Mouse (Mus musculus) liver, embryonic 14.5 days (tissue): ENCODE measurements around the gene Gm3149. TPM values are rescaled to one million over a fixed set of nuclear protein-coding genes. Genes with fewer than 3 reads are reported as not detected.

Experiments
- polyA plus RNA-seq, 2 experiments: library from polyadenylated mRNA; depleted of rRNA in 1 of 2; stranded (reverse) in 1 of 2; unstranded in 1 of 2; fragments of >200 nt; fragmentation: Nextera tagmentation in 1 of 2; extraction: Ambion mirVana in 1 of 2; gene quantifications; 2 replicates each; pipeline versions ENCODE4 v1.2.1 to v1.2.3; 2012 to 2014

Gm3149 gene
- polyA plus RNA-seq, 2 experiments = not detected

Other genes starting within 250 kb of the Gm3149 start
- gene Gm3115, start 233.2 kb upstream of the Gm3149 start, polyA plus RNA-seq (2012; rRNA removed) = not detected in 2 replicates
- not detected in 2 replicates for gene Gm3115, start 233.2 kb upstream of the Gm3149 start, polyA plus RNA-seq (2014; fragmentation: Nextera tagmentation; extraction: Ambion mirVana)
- gene Gm8108, start 206.8 kb upstream of the Gm3149 start, polyA plus RNA-seq (2012; rRNA removed) = not detected in 2 replicates
- not detected in 2 replicates for gene Gm8108, start 206.8 kb upstream of the Gm3149 start, polyA plus RNA-seq (2014; fragmentation: Nextera tagmentation; extraction: Ambion mirVana)
- gene Gm3127, start 152.3 kb upstream of the Gm3149 start, polyA plus RNA-seq (2012; rRNA removed) = not detected in 2 replicates
- not detected in 2 replicates for gene Gm3127, start 152.3 kb upstream of the Gm3149 start, polyA plus RNA-seq (2014; fragmentation: Nextera tagmentation; extraction: Ambion mirVana)
- not detected in 2 replicates for gene Gm2974, start 134.7 kb upstream of the Gm3149 start, polyA plus RNA-seq (2012; rRNA removed)
- gene Gm2974, start 134.7 kb upstream of the Gm3149 start, polyA plus RNA-seq (2014; fragmentation: Nextera tagmentation; extraction: Ambion mirVana) = not detected in 2 replicates
- gene Gm3138, start 67.7 kb upstream of the Gm3149 start, polyA plus RNA-seq (2012; rRNA removed) = not detected in 2 replicates
- not detected in 2 replicates for gene Gm3138, start 67.7 kb upstream of the Gm3149 start, polyA plus RNA-seq (2014; fragmentation: Nextera tagmentation; extraction: Ambion mirVana)
- not detected in 2 replicates for gene 2610042L04Rik, start 17.5 kb downstream of the Gm3149 start, polyA plus RNA-seq (2012; rRNA removed)
- not detected in 2 replicates for gene 2610042L04Rik, start 17.5 kb downstream of the Gm3149 start, polyA plus RNA-seq (2014; fragmentation: Nextera tagmentation; extraction: Ambion mirVana)
- not detected in 2 replicates for gene Gm3159, start 80.2 kb downstream of the Gm3149 start, polyA plus RNA-seq (2012; rRNA removed)
- gene Gm3159, start 80.2 kb downstream of the Gm3149 start, polyA plus RNA-seq (2014; fragmentation: Nextera tagmentation; extraction: Ambion mirVana) = not detected in 2 replicates
- not detected in 2 replicates for gene Gm3164, start 98.2 kb downstream of the Gm3149 start, polyA plus RNA-seq (2012; rRNA removed)
- not detected in 2 replicates for gene Gm3164, start 98.2 kb downstream of the Gm3149 start, polyA plus RNA-seq (2014; fragmentation: Nextera tagmentation; extraction: Ambion mirVana)
- not detected in 2 replicates for gene Gm3173, start 113.7 kb downstream of the Gm3149 start, polyA plus RNA-seq (2012; rRNA removed)
- not detected in 2 replicates for gene Gm3173, start 113.7 kb downstream of the Gm3149 start, polyA plus RNA-seq (2014; fragmentation: Nextera tagmentation; extraction: Ambion mirVana)
- gene Gm3182, start 164.5 kb downstream of the Gm3149 start, polyA plus RNA-seq (2012; rRNA removed) = not detected in 2 replicates
- gene Gm3182, start 164.5 kb downstream of the Gm3149 start, polyA plus RNA-seq (2014; fragmentation: Nextera tagmentation; extraction: Ambion mirVana) = not detected in 2 replicates
- gene Gm3047, start 238.1 kb downstream of the Gm3149 start, polyA plus RNA-seq (2012; rRNA removed) = not detected in 2 replicates
- not detected in 2 replicates for gene Gm3047, start 238.1 kb downstream of the Gm3149 start, polyA plus RNA-seq (2014; fragmentation: Nextera tagmentation; extraction: Ambion mirVana)